In the genomic region with DNA sequence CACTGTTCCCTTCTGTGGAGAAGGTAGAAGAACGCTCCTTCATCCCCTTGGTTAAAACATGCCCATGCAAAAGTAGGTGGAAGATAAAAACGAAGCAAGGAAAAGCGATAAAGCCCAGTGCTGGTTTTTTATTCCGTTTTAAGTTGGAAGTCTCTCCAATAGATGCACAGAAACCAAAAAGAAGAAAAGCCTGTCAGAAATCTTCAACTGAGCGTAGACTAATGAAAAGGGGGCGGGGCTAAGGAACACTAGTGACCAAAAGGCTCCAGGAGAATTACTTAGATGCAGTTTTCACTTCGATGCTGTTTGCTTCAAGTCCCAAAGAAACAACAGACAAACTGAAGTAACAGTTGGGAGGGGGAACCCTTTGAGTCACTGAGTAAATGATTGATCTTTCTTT, we compare ENCODE assay signal across 8 mouse cellular contexts. TPM values are rescaled to one million over a fixed set of nuclear protein-coding genes. Genes with fewer than 3 reads are reported as not detected.
DNase-seq lines count a peak whose midpoint lies in the region; ATAC-seq and TF ChIP-seq lines count a peak whose summit lies in the region.

No protein-coding gene starts in this region.

- DNase-seq in cerebellum, adult 9-10 months = peak; percentile 29
- no peak for DNase-seq in cerebellum, adult 18-20 months
- DNase-seq in lung, postnatal 36 days = peak; percentile 21
- DNase-seq in lung, postnatal 25 days (ENCODE audit: low spot score) = no peak
- DNase-seq in large intestine, adult 2 months (ENCODE audit: low read depth, low spot score) = peak; percentile 36
- no peak for DNase-seq in layer of hippocampus, adult 18-20 months (ENCODE audit: low spot score in 2 of 2)

- TF ChIP-seq CTCF in small intestine, adult 2 months (IDR thresholded peaks at IDR 0.05; ENCODE audit: extremely low read depth, insufficient read length, insufficient replicate concordance, low read depth, low read length) = no peak

- H3K36me3 ChIP-seq in small intestine, adult 2 months (ENCODE audit: control insufficient read depth, insufficient read depth, low read length) = no peaks in the 10 kb centered on the region

- peak overlapping the region; percentile 89 for H3K27ac ChIP-seq in small intestine, adult 2 months (ENCODE audit: insufficient read depth, low read depth, low read length)

- 17% methylated on average over 7 of the region's 7 CpGs for WGBS in large intestine, adult 2 months
- WGBS in small intestine, adult 2 months = 21% methylated on average over 7 of the region's 7 CpGs

- peaks cover 3% of the 10 kb centered on the region; the same call in 1 of the 2 replicates for H3K4me1 ChIP-seq in small intestine, adult 2 months (ENCODE audit: control insufficient read depth, insufficient read depth, insufficient read length, low read length)

- no peak overlapping the region for H3K4me3 ChIP-seq in small intestine, adult 2 months (ENCODE audit: low read depth, low read length)

- no peak for TF ChIP-seq POLR2A in small intestine, adult 2 months (IDR thresholded peaks at IDR 0.05; ENCODE audit: low read depth, low read length)

- ATAC-seq in megakaryocyte progenitor cell, adult 5-6 weeks (replicated peaks; ENCODE audit: poor library complexity) = no peak

- no peaks in the 10 kb centered on the region for H3K27me3 ChIP-seq in small intestine, adult 2 months (ENCODE audit: control insufficient read depth, insufficient read depth, low read length)

RNA-seq across cellular contexts. Expression of a gene that starts 1.2 kb away (rescaled TPM):
- 19.1 and 30.4 TPM in 2 replicates for polyA plus RNA-seq in large intestine, adult 2 months (2012; rRNA removed)
- polyA plus RNA-seq in small intestine, adult 2 months (2012; rRNA removed) = 6.5 and 21.6 TPM in 2 replicates
- 12.8 and 19.5 TPM in 2 replicates for total RNA-seq in megakaryocyte progenitor cell, adult 5-6 weeks (2015)
- 32.5 and 34.0 TPM in 2 replicates for total RNA-seq in megakaryocyte progenitor cell, adult 5-6 weeks (2017)
- 10 to 100 TPM; 64.3 to 72.6 TPM for total RNA-seq in layer of hippocampus, adult 18-20 months (2021)

Comparison
In these comparisons a context has a peak if more than half of its experiments do, and no peak if none do; other contexts are left out.
1. DNase-seq: peak in cerebellum, adult 9-10 months (single experiment), lung, postnatal 36 days (single experiment) and large intestine, adult 2 months (single experiment); none in cerebellum, adult 18-20 months (0 of 2), lung, postnatal 25 days (single experiment) and layer of hippocampus, adult 18-20 months (0 of 2).